Mouse (Mus musculus) retina, postnatal 7 days (tissue): ENCODE data around the gene Lyrm4.
"Not testable (repeated sequence)": the region's sequence is repeated elsewhere in the genome, so short reads cannot be mapped to it uniquely, and the experiment has no call there.

ENCODE experiments used
- DNase-seq: peaks from one replicate; pipeline ENCODE4 v3.0.0-alpha.2; 2012; ENCODE audit warnings: low read depth, low spot score

The Lyrm4 gene

GRCm38 (mm10) chr13:35995231-35995630, 122.1 kb downstream of the Lyrm4 start:
- DNase-seq = no peak

DNA sequence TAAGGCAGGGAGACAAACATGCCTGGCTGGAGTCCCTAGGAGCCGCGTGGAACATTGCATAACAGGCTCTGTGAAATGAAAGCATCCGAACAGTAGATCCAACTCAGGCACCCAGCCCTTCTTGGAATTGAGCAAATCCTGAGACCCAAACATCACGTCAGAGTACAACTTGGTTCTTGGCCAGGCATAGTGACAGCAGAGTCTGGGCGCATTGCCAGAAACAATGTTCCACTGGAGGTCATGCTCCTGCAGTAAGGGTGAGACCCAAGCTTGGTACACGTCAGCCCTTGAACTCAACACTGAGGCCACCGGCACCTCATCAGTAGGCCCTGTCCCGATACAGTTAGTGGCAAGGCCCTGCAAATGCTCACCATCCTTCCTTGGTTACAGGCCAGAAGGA, 123.3 kb downstream of the Lyrm4 start:
- DNase-seq = no peak

- DNase-seq = not testable (repeated sequence)
Measured at GRCm38 (mm10) chr13:35991185-35991584, 126.1 kb downstream of the Lyrm4 start.

GRCm38 (mm10) chr13:35989329-35989728, 128.0 kb downstream of the Lyrm4 start:
- DNase-seq = no peak

- no peak for DNase-seq
Measured at GRCm38 (mm10) chr13:35982985-35983384, 134.3 kb downstream of the Lyrm4 start.

- no peak for DNase-seq
Measured at GRCm38 (mm10) chr13:35980471-35980870, 136.9 kb downstream of the Lyrm4 start.

GRCm38 (mm10) chr13:35976912-35977311, 140.4 kb downstream of the Lyrm4 start:
- DNase-seq = no peak

DNA sequence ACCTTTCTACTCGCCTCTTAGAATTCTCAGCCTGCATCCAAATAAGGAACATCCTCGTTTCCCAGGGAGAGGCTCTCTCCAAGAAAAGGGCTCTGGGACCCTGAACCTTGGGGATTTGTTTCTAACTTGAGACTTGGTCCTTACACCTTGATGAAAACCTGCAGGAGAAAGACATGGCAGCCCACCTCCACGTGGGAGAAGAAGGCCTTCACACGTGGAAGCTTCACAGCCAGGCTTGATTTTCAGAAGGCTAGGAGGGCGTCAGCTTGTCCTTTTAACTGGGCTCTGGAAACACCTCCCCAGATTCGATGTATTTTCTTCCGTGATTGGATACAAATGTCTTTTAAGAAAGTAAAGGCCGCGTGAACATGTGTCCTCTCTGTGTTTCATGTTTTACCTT, 147.5 kb downstream of the Lyrm4 start:
- DNase-seq = no peak

- DNase-seq = no peak
Measured at GRCm38 (mm10) chr13:35969431-35969721, 147.9 kb downstream of the Lyrm4 start.

DNA sequence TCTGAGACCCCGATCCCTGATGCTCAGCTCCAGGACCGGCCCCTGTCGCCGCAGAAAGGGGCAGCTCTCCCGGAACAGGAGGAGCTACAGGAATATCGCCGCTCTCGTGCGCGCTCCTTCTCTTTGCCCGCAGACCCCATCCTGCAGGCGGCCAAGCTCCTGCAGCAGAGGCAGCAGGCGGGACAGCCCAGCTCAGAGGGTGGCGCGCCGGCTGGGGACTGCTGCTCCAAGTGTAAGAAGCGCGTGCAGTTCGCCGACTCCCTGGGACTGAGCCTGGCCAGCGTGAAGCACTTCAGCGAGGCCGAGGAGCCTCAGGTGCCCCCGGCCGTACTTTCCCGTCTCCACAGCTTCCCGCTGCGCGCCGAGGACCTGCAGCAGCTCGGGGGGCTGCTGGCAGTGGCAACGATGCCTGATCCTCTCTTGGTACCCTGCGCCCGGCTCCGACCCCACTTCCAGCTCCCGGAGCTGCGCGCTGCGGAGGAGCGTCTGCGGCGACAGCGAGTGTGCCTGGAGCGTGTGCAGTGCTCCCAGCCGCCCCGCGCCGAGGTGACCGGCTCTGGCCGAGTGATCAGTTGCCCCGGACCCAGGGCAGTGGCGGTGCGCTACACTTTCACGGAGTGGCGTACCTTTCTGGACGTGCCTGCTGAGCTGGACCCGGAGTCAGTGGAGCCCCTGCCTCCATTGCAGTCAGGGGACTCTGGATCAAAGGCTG, 148.5 kb downstream of the Lyrm4 start:
- DNase-seq = peak; percentile 9

GRCm38 (mm10) chr13:35968131-35968718, 149.1 kb downstream of the Lyrm4 start:
- peak; percentile 8 for DNase-seq

DNA sequence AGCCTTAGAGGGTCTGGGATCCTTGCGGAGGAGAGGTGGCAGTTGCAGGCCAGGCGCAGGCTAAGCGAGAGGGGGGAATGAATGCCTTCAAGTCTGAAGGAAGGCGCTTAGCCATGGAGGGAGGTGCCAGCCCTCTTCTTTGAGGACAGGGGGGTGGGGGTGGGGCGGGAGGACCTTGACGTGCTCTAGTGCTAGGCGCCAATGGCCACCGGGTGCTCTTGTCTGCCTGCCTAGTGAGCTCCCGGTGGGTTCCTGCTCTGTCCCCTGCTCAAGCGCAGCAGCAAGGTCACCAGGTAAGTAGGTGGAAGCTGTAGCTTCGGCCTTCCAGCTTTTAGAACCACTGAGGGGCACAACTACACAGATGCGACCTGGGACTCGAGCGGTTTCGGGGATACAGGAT, 149.6 kb downstream of the Lyrm4 start:
- no peak for DNase-seq

DNA sequence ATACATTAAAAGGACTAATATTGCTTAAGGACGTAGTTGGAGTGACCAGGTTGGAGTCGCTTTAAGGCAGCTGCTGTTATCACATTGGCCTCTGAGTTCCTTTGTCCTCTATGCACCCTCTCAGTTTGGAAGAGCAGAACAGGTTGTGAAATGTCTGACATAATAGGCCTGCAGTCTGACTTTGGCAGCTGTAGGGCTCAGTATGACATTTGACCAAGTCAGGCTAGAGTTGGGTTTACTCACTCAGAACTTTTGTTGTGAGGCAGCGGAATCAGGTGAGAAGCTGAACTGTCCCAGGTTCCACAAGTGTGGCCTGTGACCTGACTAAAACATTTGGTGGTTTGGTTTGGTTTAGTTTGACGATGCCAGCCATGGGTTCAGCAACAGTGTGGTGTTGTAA, 153.7 kb downstream of the Lyrm4 start:
- DNase-seq = no peak

GRCm38 (mm10) chr13:35959391-35960067, 157.8 kb downstream of the Lyrm4 start:
- no peak for DNase-seq

DNA sequence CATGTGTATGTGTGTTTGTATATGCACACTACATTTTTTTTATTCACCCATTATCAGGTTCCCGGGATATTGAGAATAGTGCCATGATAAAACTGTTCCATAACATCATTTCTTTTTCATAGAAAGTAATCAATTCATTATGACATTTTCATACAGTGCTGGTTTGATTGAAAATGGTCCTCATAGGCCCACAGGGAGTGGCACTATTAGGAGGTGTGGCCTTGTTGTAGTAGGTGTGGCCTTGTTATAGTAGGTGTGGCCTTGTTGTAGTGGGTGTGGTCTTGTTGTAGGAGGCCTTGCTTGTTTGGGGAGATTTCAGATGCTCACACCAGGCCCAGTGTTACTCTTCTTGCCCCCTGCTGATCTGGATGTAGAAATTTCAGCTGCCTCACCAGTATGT, 158.8 kb downstream of the Lyrm4 start, which contains the start of gene Ppp1r3g:
Ppp1r3g (plus strand) TSS at position 301 of the 400 bp plus-strand sequence.
- DNase-seq = no peak

GRCm38 (mm10) chr13:35949814-35950455, 167.4 kb downstream of the Lyrm4 start:
- no peak for DNase-seq

GRCm38 (mm10) chr13:35947354-35948000, 169.8 kb downstream of the Lyrm4 start:
- peak; percentile 66 for DNase-seq

- DNase-seq = no peak
Measured at GRCm38 (mm10) chr13:35946659-35947353, 170.5 kb downstream of the Lyrm4 start.

GRCm38 (mm10) chr13:35940934-35941333, 176.4 kb downstream of the Lyrm4 start:
- no peak for DNase-seq

- peak; percentile 49 for DNase-seq
Measured at GRCm38 (mm10) chr13:35939871-35940665, 177.3 kb downstream of the Lyrm4 start.

DNA sequence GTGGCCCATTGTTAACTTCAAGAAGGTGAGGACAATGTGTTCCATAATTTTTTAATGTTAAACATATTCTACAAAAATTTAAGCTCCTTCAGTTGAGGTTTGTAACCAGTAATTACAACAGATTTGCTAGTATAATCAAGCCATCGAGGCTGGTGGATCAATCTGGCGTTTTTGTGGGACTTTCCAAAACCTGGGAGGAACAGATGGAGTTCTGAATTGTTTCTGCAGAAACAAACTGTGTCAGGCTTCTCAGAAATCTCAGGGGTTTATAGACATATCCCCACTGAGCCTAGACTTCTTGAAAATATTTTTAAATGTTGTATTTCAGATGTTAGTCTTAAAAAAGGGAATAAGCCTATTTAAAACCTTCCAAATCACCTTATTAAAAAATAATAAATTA, 179.3 kb downstream of the Lyrm4 start:
- DNase-seq = no peak
